19 mouse cellular contexts compared by ENCODE assay signal in genomic region chr11:20559951-20560642, GRCm38 (mm10). TPM values are rescaled to one million over a fixed set of nuclear protein-coding genes. Genes with fewer than 3 reads are reported as not detected.
DNase-seq lines count a peak whose midpoint lies in the region; ATAC-seq and TF ChIP-seq lines count a peak whose summit lies in the region.
"Had no signal": no experiment of that assay in that cellular context is flagged by ENCODE, and none has a peak within 500 bp of the region (broad histone marks: within the 10 kb centered on the region; RNA-seq: fewer than 3 reads in every experiment).

No protein-coding gene starts in this region.

- peak overlapping the region; percentile 57; the same call in 1 of the 2 replicates for H3K27ac ChIP-seq in embryonic facial prominence, embryonic 13.5 days
- no peak overlapping the region; the same call in 1 of the 2 replicates for H3K27ac ChIP-seq in embryonic facial prominence, embryonic 10.5 days (replicated peaks)
- 0 out of 2 replicates have a peak overlapping the region, but pooled peaks have one; percentile 15 for H3K27ac ChIP-seq in lung, embryonic 14.5 days (ENCODE audit: low read depth)
- H3K27ac ChIP-seq in liver, embryonic 11.5 days (ENCODE audit: low read depth, low read length) = peak overlapping the region; percentile 51
- H3K27ac ChIP-seq: embryonic facial prominence, embryonic 15.5 days; midbrain, embryonic 12.5 days had no signal

- no peak for DNase-seq in embryonic facial prominence, embryonic 10.5 days (ENCODE audit: low spot score)
- DNase-seq in lung, embryonic 14.5 days = no peak
- DNase-seq in lung, adult 2 months = no peak
- DNase-seq in liver, embryonic 11.5 days (ENCODE audit: low spot score) = no peak
- no peak for DNase-seq in spleen, postnatal 4 days (ENCODE audit: low spot score in 2 of 2)
- no peak for DNase-seq in kidney, postnatal 36 days
- DNase-seq in cerebellum, postnatal 25 days = no peak
- DNase-seq: adrenal gland, adult 2 months; cerebellum, adult 8-10 months; forebrain, postnatal 0 days; gastrocnemius, postnatal 14 days; heart, postnatal 10 days; kidney, postnatal 14 days; left cerebral cortex, postnatal 4 days; lung, postnatal 14 days; thymus, postnatal 14 days had no signal

- H3K9ac ChIP-seq in embryonic facial prominence, embryonic 13.5 days = no peak overlapping the region
- no peak overlapping the region for H3K9ac ChIP-seq in lung, embryonic 14.5 days
- H3K9ac ChIP-seq in liver, embryonic 11.5 days (ENCODE audit: low read depth, low read length) = no peak overlapping the region
- H3K9ac ChIP-seq: embryonic facial prominence, embryonic 15.5 days; forebrain, postnatal 0 days; midbrain, embryonic 12.5 days had no signal

- H3K4me3 ChIP-seq in embryonic facial prominence, embryonic 13.5 days = no peak overlapping the region
- H3K4me3 ChIP-seq in embryonic facial prominence, embryonic 10.5 days = no peak overlapping the region
- no peak overlapping the region for H3K4me3 ChIP-seq in lung, embryonic 14.5 days (ENCODE audit: low read depth, low read length)
- no peak overlapping the region for H3K4me3 ChIP-seq in lung, adult 2 months (replicated peaks; ENCODE audit: extremely low read depth, low read depth, low read length)
- no peak overlapping the region for H3K4me3 ChIP-seq in liver, embryonic 11.5 days (ENCODE audit: low read depth, low read length)
- H3K4me3 ChIP-seq: embryonic facial prominence, embryonic 15.5 days; midbrain, embryonic 12.5 days had no signal

- ATAC-seq in embryonic facial prominence, embryonic 13.5 days (ENCODE audit: insufficient number of reproducible peaks, insufficient read depth, low FRiP score, low TSS enrichment, low read depth) = no peak
- ATAC-seq in lung, embryonic 14.5 days (ENCODE audit: insufficient read depth) = no peak
- peak; percentile 58 for ATAC-seq in liver, embryonic 11.5 days (replicated peaks; ENCODE audit: low FRiP score)
- ATAC-seq: forebrain, postnatal 0 days had no signal

- WGBS in embryonic facial prominence, embryonic 13.5 days = 58% methylated on average over 10 of the region's 10 CpGs
- 69% methylated on average over 10 of the region's 10 CpGs for WGBS in embryonic facial prominence, embryonic 10.5 days
- 61% methylated on average over 10 of the region's 10 CpGs for WGBS in lung, embryonic 14.5 days
- WGBS in lung, adult 2 months = 77% methylated on average over 10 of the region's 10 CpGs
- 54% methylated on average over 10 of the region's 10 CpGs for WGBS in liver, embryonic 11.5 days

- H3K9me3 ChIP-seq in embryonic facial prominence, embryonic 13.5 days = no peaks in the 10 kb centered on the region
- H3K9me3 ChIP-seq in embryonic facial prominence, embryonic 10.5 days = peaks cover 4% of the 10 kb centered on the region; the same call in 1 of the 2 replicates
- H3K9me3 ChIP-seq in lung, embryonic 14.5 days (ENCODE audit: low read depth, low read length) = no peaks in the 10 kb centered on the region
- H3K9me3 ChIP-seq in liver, embryonic 11.5 days (ENCODE audit: control insufficient read depth, low read length) = no peaks in the 10 kb centered on the region
- H3K9me3 ChIP-seq: embryonic facial prominence, embryonic 15.5 days had no signal

- no peak for TF ChIP-seq CTCF in lung, embryonic 14.5 days (IDR thresholded peaks at IDR 0.05; ENCODE audit: low read depth)
- no peak for TF ChIP-seq CTCF in lung, adult 2 months (IDR thresholded peaks at IDR 0.05; ENCODE audit: insufficient read depth, low read length)

- no peaks in the 10 kb centered on the region for H3K27me3 ChIP-seq in embryonic facial prominence, embryonic 13.5 days
- H3K27me3 ChIP-seq in embryonic facial prominence, embryonic 10.5 days (replicated peaks; ENCODE audit: low read depth, poor library complexity, severe bottlenecking) = no peaks in the 10 kb centered on the region
- H3K27me3 ChIP-seq in lung, embryonic 14.5 days (ENCODE audit: insufficient read depth, low read length) = no peaks in the 10 kb centered on the region
- no peaks in the 10 kb centered on the region for H3K27me3 ChIP-seq in liver, embryonic 11.5 days (replicated peaks; ENCODE audit: control insufficient read depth, insufficient read depth, low read length)
- H3K27me3 ChIP-seq: embryonic facial prominence, embryonic 15.5 days; midbrain, embryonic 12.5 days had no signal

- no peak for TF ChIP-seq POLR2A in lung, adult 2 months (IDR thresholded peaks at IDR 0.05; ENCODE audit: borderline replicate concordance, extremely low read depth, low read depth, low read length)

- peaks cover 31% of the 10 kb centered on the region for H3K4me1 ChIP-seq in embryonic facial prominence, embryonic 13.5 days
- H3K4me1 ChIP-seq in embryonic facial prominence, embryonic 10.5 days = peaks cover 13% of the 10 kb centered on the region
- peaks cover 23% of the 10 kb centered on the region for H3K4me1 ChIP-seq in lung, embryonic 14.5 days (ENCODE audit: insufficient read depth)
- no peaks in the 10 kb centered on the region; the same call in 1 of the 2 replicates for H3K4me1 ChIP-seq in lung, adult 2 months (ENCODE audit: control insufficient read depth, insufficient read depth, low read length)
- peaks cover 37% of the 10 kb centered on the region for H3K4me1 ChIP-seq in liver, embryonic 11.5 days (replicated peaks; ENCODE audit: control insufficient read depth, insufficient read depth, low read length)

- H3K4me2 ChIP-seq in embryonic facial prominence, embryonic 13.5 days = no peak overlapping the region
- no peak overlapping the region for H3K4me2 ChIP-seq in lung, embryonic 14.5 days
- peak overlapping the region; percentile 47 for H3K4me2 ChIP-seq in liver, embryonic 11.5 days
- H3K4me2 ChIP-seq: embryonic facial prominence, embryonic 15.5 days had no signal

- H3K36me3 ChIP-seq in embryonic facial prominence, embryonic 13.5 days = no peaks in the 10 kb centered on the region; the same call in 1 of the 2 replicates
- no peaks in the 10 kb centered on the region; the same call in 1 of the 2 replicates for H3K36me3 ChIP-seq in embryonic facial prominence, embryonic 10.5 days (replicated peaks)
- H3K36me3 ChIP-seq in lung, embryonic 14.5 days (ENCODE audit: insufficient read depth) = no peaks in the 10 kb centered on the region
- H3K36me3 ChIP-seq in liver, embryonic 11.5 days (ENCODE audit: control insufficient read depth, insufficient read depth, low read length) = no peaks in the 10 kb centered on the region
- H3K36me3 ChIP-seq: embryonic facial prominence, embryonic 15.5 days; midbrain, embryonic 12.5 days had no signal

RNA-seq across cellular contexts. Expression of gene Sertad2, which starts 17.0 kb away (rescaled TPM):
- 40.5 and 47.9 TPM in 2 replicates for polyA plus RNA-seq in embryonic facial prominence, embryonic 13.5 days (2015; fragmentation: Nextera tagmentation; extraction: Ambion mirVana)
- polyA plus RNA-seq in embryonic facial prominence, embryonic 10.5 days (2016; fragmentation: Nextera tagmentation; extraction: Ambion mirVana) = 29.6 and 33.2 TPM in 2 replicates
- 44.0 and 45.8 TPM in 2 replicates for polyA plus RNA-seq in lung, embryonic 14.5 days (2014; fragmentation: Nextera tagmentation; extraction: Ambion mirVana)
- 57.1 and 57.9 TPM in 2 replicates for polyA plus RNA-seq in lung, adult 2 months (2012; rRNA removed)
- 16.2 and 21.4 TPM in 2 replicates for polyA plus RNA-seq in liver, embryonic 11.5 days (2014; fragmentation: Nextera tagmentation; extraction: Ambion mirVana)
